Mouse (Mus musculus): ENCODE data around the gene Elf4.
"Not testable (repeated sequence)": the region's sequence is repeated elsewhere in the genome, so short reads cannot be mapped to it uniquely, and the experiment has no call there.

GRCm38 (mm10) chrX:48436082-48436481 lies 26.9 kb downstream of the Elf4 start:
- not testable (repeated sequence) for TF ChIP-seq POLR2A (IDR thresholded peaks at IDR 0.05; ENCODE audit: borderline replicate concordance, low read depth, low read length); CTCF (IDR thresholded peaks at IDR 0.05; ENCODE audit: low read depth, low read length)

Data from bone marrow macrophage, adult 2 months (primary cell).